Mouse (Mus musculus) limb, embryonic 15.5 days (tissue): ENCODE data around the gene Lifr. TPM values are rescaled to one million over a fixed set of nuclear protein-coding genes. Genes with fewer than 3 reads are reported as not detected.

Source experiments
- ATAC-seq: fragments of 200-750 bp; cut with Nextera tagmentation; 2 replicates; pipeline ENCODE4 v1.8.0; 2017; ENCODE audit warnings: low read depth, moderate TSS enrichment; ENCODE audit not compliant: insufficient number of reproducible peaks, low FRiP score, low TSS enrichment
- H3K27ac ChIP-seq: fragments of 300-500 bp; sonication (generic); 2 replicates; pipeline ENCODE4 v1.5.1; 2015; ENCODE audit warnings: moderate library complexity, mild to moderate bottlenecking, inconsistent platforms
- H3K27me3 ChIP-seq: fragments of 300-500 bp; sonication (generic); 2 replicates; pipeline ENCODE4 v1.6.1; 2015; ENCODE audit warnings: inconsistent platforms
- H3K36me3 ChIP-seq: fragments of 300-500 bp; sonication (generic); 2 replicates; pipeline ENCODE4 v1.6.1; 2015; ENCODE audit warnings: inconsistent platforms
- H3K4me1 ChIP-seq: fragments of 300-500 bp; sonication (generic); 2 replicates; pipeline ENCODE4 v1.6.1; 2015; ENCODE audit warnings: inconsistent platforms
- H3K4me2 ChIP-seq: fragments of 300-500 bp; sonication (generic); 2 replicates; pipeline ENCODE4 v1.6.1; 2015; ENCODE audit warnings: mild to moderate bottlenecking, inconsistent platforms
- H3K4me3 ChIP-seq: fragments of 300-500 bp; sonication (generic); 2 replicates; pipeline ENCODE4 v1.5.1; 2015; ENCODE audit warnings: mild to moderate bottlenecking, inconsistent platforms
- H3K9ac ChIP-seq: fragments of 300-500 bp; sonication (generic); 2 replicates; pipeline ENCODE4 v1.6.1; 2015; ENCODE audit warnings: inconsistent platforms
- H3K9me3 ChIP-seq: fragments of 300-500 bp; sonication (generic); 2 replicates; pipeline ENCODE4 v1.6.1; 2016; ENCODE audit warnings: inconsistent platforms
- WGBS: fragments of 180-500 bp; shearing (Covaris S2); methylation state at CpG from one replicate; pipeline ENCODE4 v1.1.7; 2015; 5-methylcytosine and 5-hydroxymethylcytosine counted together
- polyA plus RNA-seq: library from polyadenylated mRNA; unstranded; fragments of >200 nt; fragmentation: Nextera tagmentation; extraction: Ambion mirVana; gene quantifications from 2 replicates; pipeline ENCODE4 v1.2.1, GENCODE M21; 2015

The Lifr gene
- polyA plus RNA-seq, 1 experiment from 2014 or later, result 14.3 TPM

GRCm38 (mm10) chr15:7116216-7116615, 25.8 kb downstream of the Lifr start:
- Histone ChIP-seq H3K4me2 (no peak overlapping the region), H3K27ac (no peak overlapping the region), H3K9me3 (no peaks in the 10 kb centered on the region), H3K27me3 (no peaks in the 10 kb centered on the region), H3K9ac (no peak overlapping the region), H3K4me3 (no peak overlapping the region), H3K4me1 (peaks cover 4% of the 10 kb centered on the region; the same call in 1 of the 2 replicates), H3K36me3 (no peaks in the 10 kb centered on the region)
- no peak for ATAC-seq
- WGBS, result 57% methylated on average over 1 of the region's 1 CpGs

GRCm38 (mm10) chr15:7116699-7117098, 26.3 kb downstream of the Lifr start:
- H3K4me2 ChIP-seq, result no peak overlapping the region
- H3K4me3 ChIP-seq, result no peak overlapping the region
- no peaks in the 10 kb centered on the region for H3K9me3 ChIP-seq
- no peaks in the 10 kb centered on the region for H3K27me3 ChIP-seq
- peaks cover 4% of the 10 kb centered on the region; the same call in 1 of the 2 replicates for H3K4me1 ChIP-seq
- H3K36me3 ChIP-seq, result no peaks in the 10 kb centered on the region
- H3K27ac ChIP-seq, result no peak overlapping the region
- 83% methylated on average over 3 of the region's 3 CpGs for WGBS
- no peak for ATAC-seq
- H3K9ac ChIP-seq, result no peak overlapping the region

- 73% methylated on average over 6 of the region's 6 CpGs for WGBS
- Histone ChIP-seq H3K36me3 (no peaks in the 10 kb centered on the region), H3K4me3 (no peak overlapping the region), H3K27me3 (no peaks in the 10 kb centered on the region), H3K4me1 (peaks cover 4% of the 10 kb centered on the region; the same call in 1 of the 2 replicates), H3K9ac (no peak overlapping the region), H3K4me2 (no peak overlapping the region), H3K9me3 (no peaks in the 10 kb centered on the region), H3K27ac (no peak overlapping the region)
- ATAC-seq, result no peak
Observed at GRCm38 (mm10) chr15:7117944-7118343, 27.5 kb downstream of the Lifr start.

- H3K4me2 ChIP-seq, result no peak overlapping the region
- H3K4me3 ChIP-seq, result no peak overlapping the region
- ATAC-seq, result 0 out of 2 replicates have a peak, but pooled peaks have one; percentile 52
- H3K9ac ChIP-seq, result no peak overlapping the region
- peaks cover 4% of the 10 kb centered on the region; the same call in 1 of the 2 replicates for H3K4me1 ChIP-seq
- no peaks in the 10 kb centered on the region for H3K9me3 ChIP-seq
- 20% methylated on average over 5 of the region's 5 CpGs for WGBS
- H3K27me3 ChIP-seq, result no peaks in the 10 kb centered on the region
- no peaks in the 10 kb centered on the region for H3K36me3 ChIP-seq
- H3K27ac ChIP-seq, result no peak overlapping the region
Observed at GRCm38 (mm10) chr15:7118849-7119248, 28.4 kb downstream of the Lifr start.

- Histone ChIP-seq H3K9me3 (no peaks in the 10 kb centered on the region), H3K4me3 (no peak overlapping the region), H3K27me3 (no peaks in the 10 kb centered on the region), H3K4me1 (peaks cover 4% of the 10 kb centered on the region; the same call in 1 of the 2 replicates), H3K36me3 (no peaks in the 10 kb centered on the region), H3K27ac (no peak overlapping the region), H3K9ac (no peak overlapping the region), H3K4me2 (no peak overlapping the region)
- WGBS, result 61% methylated on average over 8 of the region's 8 CpGs
- no peak for ATAC-seq
Observed at GRCm38 (mm10) chr15:7119930-7120512, 29.6 kb downstream of the Lifr start.

- Histone ChIP-seq H3K9me3 (no peaks in the 10 kb centered on the region), H3K4me2 (no peak overlapping the region), H3K4me3 (no peak overlapping the region), H3K27ac (no peak overlapping the region), H3K9ac (no peak overlapping the region), H3K27me3 (no peaks in the 10 kb centered on the region), H3K4me1 (peaks cover 1% of the 10 kb centered on the region; the same call in 1 of the 2 replicates), H3K36me3 (no peaks in the 10 kb centered on the region)
- no peak for ATAC-seq
- WGBS, result 60% methylated on average over 5 of the region's 5 CpGs
Observed at GRCm38 (mm10) chr15:7123781-7124450, 33.5 kb downstream of the Lifr start.

- Histone ChIP-seq H3K4me3 (no peak overlapping the region), H3K4me2 (no peak overlapping the region), H3K4me1 (peaks cover 9% of the 10 kb centered on the region; the same call in 1 of the 2 replicates), H3K27ac (no peak overlapping the region), H3K36me3 (no peaks in the 10 kb centered on the region), H3K9me3 (no peaks in the 10 kb centered on the region), H3K9ac (no peak overlapping the region), H3K27me3 (no peaks in the 10 kb centered on the region)
- 56% methylated on average over 1 of the region's 1 CpGs for WGBS
- no peak for ATAC-seq
Observed at GRCm38 (mm10) chr15:7126171-7126570, 35.8 kb downstream of the Lifr start.

- ATAC-seq, result peak; percentile 30; the same call in 1 of the 2 replicates
- Histone ChIP-seq H3K36me3 (no peaks in the 10 kb centered on the region), H3K4me1 (peaks cover 18% of the 10 kb centered on the region), H3K27me3 (0 out of 2 replicates have a peak, but pooled peaks cover 3% of the 10 kb centered on the region), H3K4me2 (peak overlapping the region; percentile 94), H3K4me3 (peak overlapping the region; percentile 92), H3K9ac (peak overlapping the region; percentile 89), H3K9me3 (no peaks in the 10 kb centered on the region), H3K27ac (peak overlapping the region; percentile 89)
- WGBS, result 2% methylated on average over 18 of the region's 18 CpGs
Observed at GRCm38 (mm10) chr15:7128627-7129126, 38.3 kb downstream of the Lifr start.

- Histone ChIP-seq H3K4me3 (peak overlapping the region; percentile 92), H3K9ac (peak overlapping the region; percentile 89), H3K4me1 (peaks cover 18% of the 10 kb centered on the region), H3K4me2 (peak overlapping the region; percentile 94), H3K9me3 (no peaks in the 10 kb centered on the region), H3K27me3 (0 out of 2 replicates have a peak, but pooled peaks cover 3% of the 10 kb centered on the region), H3K36me3 (no peaks in the 10 kb centered on the region), H3K27ac (peak overlapping the region; percentile 89)
- ATAC-seq, result peak; percentile 88
- whole genome bisulfite sequencing, result under 1% methylated on average over 99 of the region's 116 CpGs
Observed at GRCm38 (mm10) chr15:7129127-7129943, 38.9 kb downstream of the Lifr start.

GRCm38 (mm10) chr15:7129944-7130287, 39.5 kb downstream of the Lifr start:
- Histone ChIP-seq H3K36me3 (no peaks in the 10 kb centered on the region), H3K4me3 (peak overlapping the region; percentile 92), H3K27me3 (0 out of 2 replicates have a peak, but pooled peaks cover 3% of the 10 kb centered on the region), H3K4me1 (peaks cover 18% of the 10 kb centered on the region), H3K4me2 (peak overlapping the region; percentile 94), H3K9me3 (no peaks in the 10 kb centered on the region), H3K9ac (peak overlapping the region; percentile 89), H3K27ac (peak overlapping the region; percentile 89)
- no peak for ATAC-seq
- under 1% methylated on average over 16 of the region's 16 CpGs for WGBS

GRCm38 (mm10) chr15:7130691-7131225, 40.3 kb downstream of the Lifr start:
- H3K4me1 ChIP-seq, result peaks cover 18% of the 10 kb centered on the region
- H3K27ac ChIP-seq, result no peak overlapping the region
- peak overlapping the region; percentile 94 for H3K4me2 ChIP-seq
- 27% methylated on average over 7 of the region's 7 CpGs for WGBS
- peak overlapping the region; percentile 92 for H3K4me3 ChIP-seq
- no peak for ATAC-seq
- H3K9me3 ChIP-seq, result no peaks in the 10 kb centered on the region
- H3K27me3 ChIP-seq, result 0 out of 2 replicates have a peak, but pooled peaks cover 3% of the 10 kb centered on the region
- no peaks in the 10 kb centered on the region for H3K36me3 ChIP-seq
- H3K9ac ChIP-seq, result no peak overlapping the region
